Mouse (Mus musculus) heart, adult 2 months (tissue): ENCODE data around the gene Chd9. TPM values are rescaled to one million over a fixed set of nuclear protein-coding genes. Genes with fewer than 3 reads are reported as not detected.
A peak's percentile ranks its signal among the peaks of the same experiment; 100 is the strongest.

Experiments used
- DNase-seq, 2 experiments: peaks; one replicate each; pipeline ENCODE4 v3.0.0; 2021
- H3K27ac ChIP-seq: fragments of 200-600 bp; 2 replicates; pipeline ENCODE4 v1.8.1; 2022
- H3K27me3 ChIP-seq: fragments of 200-500 bp; 2 replicates; pipeline ENCODE4 v1.6.1; 2012; ENCODE audit warnings: mild to moderate bottlenecking, low read length, inconsistent platforms, mixed read lengths; ENCODE audit not compliant: control insufficient read depth, insufficient read depth
- H3K36me3 ChIP-seq: fragments of 200-500 bp; 2 replicates; pipeline ENCODE4 v1.6.1; 2012; ENCODE audit warnings: low read length, inconsistent platforms; ENCODE audit not compliant: control insufficient read depth, insufficient read depth
- H3K4me1 ChIP-seq: fragments of 200-500 bp; 2 replicates; pipeline ENCODE4 v1.6.1; 2011; ENCODE audit warnings: low read length; ENCODE audit not compliant: control insufficient read depth, insufficient read depth
- H3K4me3 ChIP-seq: fragments of 200-600 bp; 2 replicates; pipeline ENCODE4 v1.8.1; 2022
- H3K79me2 ChIP-seq: fragments of 200-500 bp; replicated peaks from 2 replicates; pipeline ENCODE4 v1.6.1; 2012; ENCODE audit warnings: mild to moderate bottlenecking, inconsistent platforms, low read length, moderate library complexity, mixed read lengths; ENCODE audit not compliant: control insufficient read depth, insufficient read depth
- H3K9ac ChIP-seq: fragments of 200-500 bp; 2 replicates; pipeline ENCODE4 v1.6.1; 2012; ENCODE audit warnings: low read depth, mild to moderate bottlenecking, control low read depth, inconsistent platforms, low read length, mixed read lengths
- CTCF ChIP-seq: fragments of 200-600 bp; IDR thresholded peaks from 2 replicates; pipeline ENCODE4 v1.8.1; 2022; ENCODE audit warnings: antibody characterized with exemption, mild to moderate bottlenecking, moderate library complexity
- EP300 ChIP-seq: fragments of 200-500 bp; IDR thresholded peaks from 2 replicates; pipeline ENCODE4 v1.6.1; 2011; ENCODE audit warnings: low read depth, low read length, control low read depth; ENCODE audit not compliant: insufficient read depth
- POLR2A ChIP-seq: fragments of 200-500 bp; IDR thresholded peaks from 2 replicates; pipeline ENCODE4 v1.6.1; 2011; ENCODE audit warnings: mild to moderate bottlenecking, low read depth, low read length, control low read depth; ENCODE audit not compliant: insufficient read depth
- WGBS: fragments of 180-500 bp; shearing (Covaris S2); methylation state at CpG from one replicate; pipeline ENCODE4 v1.1.7; 2018; 5-methylcytosine and 5-hydroxymethylcytosine counted together
- intact Hi-C: fragments of 180-260 bp; cut with DNase I; formaldehyde crosslinking; loops from one replicate; pipeline ENCODE4 v1.15.1; 2025
- polyA plus RNA-seq: library from polyadenylated mRNA; depleted of rRNA; stranded (reverse); fragments of >200 nt; gene quantifications from 2 replicates; pipeline ENCODE4 v1.2.3, GENCODE M21; 2012
- total RNA-seq, 2 experiments: library from RNA; stranded (reverse); gene quantifications; 2 replicates each; pipeline ENCODE4 v1.2.3; 2021

Chd9 gene
- total and polyA plus RNA-seq, 3 experiments = 43.5 to 54.6 (median 49.7) TPM

DNA sequence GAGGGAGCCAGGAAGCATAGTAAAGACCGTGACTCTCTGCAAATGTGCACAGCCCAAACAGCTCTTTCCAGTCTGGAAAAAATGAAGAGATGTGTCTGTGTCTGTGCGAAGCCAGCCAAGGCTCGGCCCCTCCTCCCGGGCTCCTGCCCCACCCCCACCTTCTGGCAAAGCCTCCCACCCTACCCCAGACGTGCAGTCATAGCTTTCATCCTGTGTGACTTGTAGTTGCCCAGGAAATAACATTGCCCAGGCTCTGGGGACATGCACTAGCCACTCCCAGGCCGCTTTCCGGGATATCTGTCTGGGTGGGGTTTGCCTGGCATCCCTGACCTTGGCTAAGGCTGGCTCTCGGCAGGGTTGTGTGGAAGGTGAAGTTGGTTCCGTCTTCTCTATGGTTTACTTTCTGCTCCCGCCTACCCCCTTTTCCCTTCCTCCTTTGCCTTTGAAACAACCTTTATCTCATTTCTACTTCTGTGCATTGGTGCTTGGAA is 26.6 kb downstream of the Chd9 start:
- no peaks in the 10 kb centered on the region for H3K79me2 ChIP-seq
- H3K27ac ChIP-seq = peak overlapping the region; percentile 18; the same call in 1 of the 2 replicates
- H3K27me3 ChIP-seq = no peaks in the 10 kb centered on the region
- peaks cover 8% of the 10 kb centered on the region for H3K4me1 ChIP-seq
- DNase-seq = peak in 1 of 2 experiments; percentile 41
- intact Hi-C loops = no loop called here
- 17% methylated on average over 10 of the region's 10 CpGs for WGBS
- H3K9ac ChIP-seq = no peak overlapping the region
- TF ChIP-seq CTCF = no peak
- no peak for TF ChIP-seq EP300
- TF ChIP-seq POLR2A = no peak
- peaks cover 2% of the 10 kb centered on the region for H3K36me3 ChIP-seq
- no peak overlapping the region for H3K4me3 ChIP-seq

GRCm38 (mm10) chr8:90856171-90856570 is 28.0 kb downstream of the Chd9 start:
- Histone ChIP-seq H3K27ac (no peak overlapping the region), H3K79me2 (no peaks in the 10 kb centered on the region), H3K27me3 (no peaks in the 10 kb centered on the region), H3K4me3 (no peak overlapping the region), H3K4me1 (peaks cover 9% of the 10 kb centered on the region), H3K36me3 (peaks cover 2% of the 10 kb centered on the region), H3K9ac (no peak overlapping the region)
- intact Hi-C loops = no loop called here
- TF ChIP-seq CTCF (no peak), POLR2A (no peak)
- no peak for DNase-seq
- 94% methylated on average over 3 of the region's 3 CpGs for WGBS

DNA sequence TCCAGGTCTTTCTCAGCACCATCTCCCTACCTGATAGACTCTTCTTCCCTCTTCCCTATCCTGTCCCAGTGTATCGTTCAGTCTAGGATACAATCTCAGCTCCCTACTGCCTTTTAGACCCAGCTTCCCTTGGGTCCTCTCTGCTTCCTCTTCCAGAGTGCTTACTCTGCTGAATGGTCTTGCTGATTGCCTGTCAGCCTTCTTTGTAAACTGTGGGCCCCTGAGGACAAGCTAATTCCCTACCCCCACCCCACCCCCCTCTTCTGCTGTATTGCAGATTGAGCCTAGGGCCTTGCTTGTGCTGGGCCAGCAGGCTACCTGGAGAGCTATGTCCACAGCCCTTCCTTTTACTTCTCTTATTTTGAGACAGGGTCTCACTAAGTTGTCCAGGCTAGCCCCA is 28.8 kb downstream of the Chd9 start:
- 50% methylated on average over 1 of the region's 1 CpGs for WGBS
- no peak for DNase-seq
- Histone ChIP-seq H3K79me2 (no peaks in the 10 kb centered on the region), H3K4me1 (peaks cover 9% of the 10 kb centered on the region), H3K27me3 (no peaks in the 10 kb centered on the region), H3K36me3 (peaks cover 2% of the 10 kb centered on the region), H3K9ac (no peak overlapping the region), H3K27ac (no peak overlapping the region), H3K4me3 (no peak overlapping the region)
- TF ChIP-seq CTCF (no peak), EP300 (no peak), POLR2A (no peak)
- intact Hi-C loops = no loop called here

GRCm38 (mm10) chr8:90858071-90858470 is 29.9 kb downstream of the Chd9 start:
- DNase-seq = no peak
- no peaks in the 10 kb centered on the region for H3K79me2 ChIP-seq
- H3K27me3 ChIP-seq = no peaks in the 10 kb centered on the region
- H3K36me3 ChIP-seq = peaks cover 2% of the 10 kb centered on the region
- no peak overlapping the region for H3K9ac ChIP-seq
- no peak overlapping the region for H3K27ac ChIP-seq
- peaks cover 9% of the 10 kb centered on the region for H3K4me1 ChIP-seq
- TF ChIP-seq EP300 (no peak), CTCF (no peak)
- no peak overlapping the region for H3K4me3 ChIP-seq
- 93% methylated on average over 2 of the region's 2 CpGs for WGBS
- intact Hi-C loops = no loop called here

DNA sequence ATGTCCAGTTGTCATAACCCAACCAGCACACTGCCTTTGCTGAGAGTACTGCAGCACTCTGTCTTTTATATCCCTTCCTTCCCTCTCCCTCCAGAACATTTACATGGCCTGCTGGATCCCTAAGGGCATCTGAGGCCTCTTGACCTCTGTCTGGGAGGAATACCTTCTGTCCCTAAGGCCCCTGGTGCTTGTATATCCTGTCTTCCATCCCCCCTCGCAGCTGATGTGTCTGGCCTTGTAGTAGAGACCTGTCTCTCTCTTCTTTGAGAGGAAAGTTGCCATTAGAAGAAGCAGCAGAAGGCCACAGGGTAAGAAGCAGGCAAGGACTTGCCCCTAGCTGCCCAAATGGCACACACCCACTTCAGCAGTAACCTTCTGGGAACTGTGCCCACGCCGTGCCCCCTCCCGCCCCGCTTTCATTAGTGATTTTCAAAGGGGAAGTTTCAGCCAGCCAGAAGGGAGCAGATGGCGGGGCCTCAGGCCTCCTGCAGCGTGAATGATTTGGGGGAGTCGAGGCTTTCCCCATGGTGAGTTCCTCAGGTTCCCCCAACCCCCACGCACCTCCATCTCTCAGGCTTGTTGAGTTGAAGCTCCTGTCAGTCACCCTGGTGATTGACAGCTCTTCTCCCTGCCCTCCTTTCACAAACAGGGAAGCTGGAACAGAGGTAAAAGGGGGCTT is 33.3 kb downstream of the Chd9 start:
- Histone ChIP-seq H3K4me1 (peaks cover 2% of the 10 kb centered on the region), H3K27ac (no peak overlapping the region), H3K9ac (no peak overlapping the region), H3K36me3 (no peaks in the 10 kb centered on the region), H3K4me3 (no peak overlapping the region), H3K27me3 (no peaks in the 10 kb centered on the region), H3K79me2 (no peaks in the 10 kb centered on the region)
- peak in 1 of 2 experiments; percentile 47 for DNase-seq
- WGBS = 46% methylated on average over 9 of the region's 9 CpGs
- intact Hi-C loops = no loop called here
- TF ChIP-seq POLR2A (no peak), CTCF (no peak), EP300 (no peak)

DNA sequence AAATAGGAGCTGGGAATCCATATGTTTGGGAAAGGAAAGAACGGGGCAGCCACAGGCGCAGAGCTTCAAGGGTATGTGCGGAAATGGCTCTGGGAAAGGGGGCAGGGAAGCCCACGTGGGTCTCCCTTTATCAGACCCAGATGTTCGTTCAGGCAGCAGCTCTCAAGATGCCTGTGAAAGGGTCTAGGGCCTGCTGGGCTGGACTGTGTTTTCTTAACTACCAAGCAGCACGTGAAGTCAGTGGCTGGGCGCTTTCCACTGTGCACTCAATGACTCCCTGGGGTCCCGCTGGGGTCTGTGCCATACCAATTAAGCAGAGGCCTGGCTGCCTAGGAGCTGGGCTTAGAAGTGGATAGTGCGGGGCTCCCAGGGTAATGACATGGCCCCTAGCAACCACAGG is 33.9 kb downstream of the Chd9 start:
- 45% methylated on average over 9 of the region's 9 CpGs for WGBS
- no peaks in the 10 kb centered on the region for H3K27me3 ChIP-seq

More for the DNA sequence above, 33.9 kb downstream of the Chd9 start:
- Histone ChIP-seq H3K27ac (no peak overlapping the region), H3K4me3 (no peak overlapping the region), H3K9ac (no peak overlapping the region), H3K36me3 (no peaks in the 10 kb centered on the region), H3K4me1 (peaks cover 2% of the 10 kb centered on the region), H3K79me2 (no peaks in the 10 kb centered on the region)
- peak; percentile 45 to 49 for DNase-seq
- TF ChIP-seq EP300 = no peak
- no peak for TF ChIP-seq POLR2A
- TF ChIP-seq CTCF = no peak
- intact Hi-C loops = no loop called here
